Mouse (Mus musculus) lung, adult 2 months (tissue): ENCODE measurements around the gene Smarcd1. TPM values are rescaled to one million over a fixed set of nuclear protein-coding genes. Genes with fewer than 3 reads are reported as not detected.
A peak's percentile ranks its signal among the peaks of the same experiment; 100 is the strongest.
"Not testable (repeated sequence)": the region's sequence is repeated elsewhere in the genome, so short reads cannot be mapped to it uniquely, and the experiment has no call there.

Experiments used
- DNase-seq: peaks from one replicate; pipeline ENCODE4 v3.0.0; 2022
- H3K4me1 ChIP-seq: fragments of 200-500 bp; 2 replicates; pipeline ENCODE4 v1.6.1; 2011; ENCODE audit warnings: low read length; ENCODE audit not compliant: control insufficient read depth, insufficient read depth
- H3K4me3 ChIP-seq: fragments of 200-500 bp; replicated peaks from 2 replicates; pipeline ENCODE3; 2011; ENCODE audit warnings: low read depth, mild to moderate bottlenecking, control low read depth, low read length; ENCODE audit errors: extremely low read depth
- CTCF ChIP-seq: fragments of 200-500 bp; IDR thresholded peaks from 2 replicates; pipeline ENCODE4 v1.5.1; 2011; ENCODE audit warnings: mild to moderate bottlenecking, low read length, control low read depth; ENCODE audit not compliant: insufficient read depth
- POLR2A ChIP-seq: fragments of 200-500 bp; IDR thresholded peaks from 2 replicates; pipeline ENCODE4 v1.6.1; 2011; ENCODE audit warnings: low read depth, mild to moderate bottlenecking, control low read depth, low read length, borderline replicate concordance; ENCODE audit errors: extremely low read depth
- WGBS: fragments of 180-500 bp; shearing (Covaris S2); methylation state at CpG from one replicate; pipeline ENCODE4 v1.1.7; 2018; 5-methylcytosine and 5-hydroxymethylcytosine counted together
- polyA plus RNA-seq: library from polyadenylated mRNA; depleted of rRNA; stranded (reverse); fragments of >200 nt; gene quantifications from 2 replicates; pipeline ENCODE4 v1.2.3, GENCODE M21; 2012

Smarcd1 gene
- polyA plus RNA-seq, 1 experiment, result 38.0 TPM

- 71% methylated on average over 7 of the region's 7 CpGs for WGBS
- TF ChIP-seq POLR2A, result no peak
- TF ChIP-seq CTCF, result no peak
- no peaks in the 10 kb centered on the region for H3K4me1 ChIP-seq
- no peak overlapping the region for H3K4me3 ChIP-seq
- DNase-seq, result no peak
Measured at GRCm38 (mm10) chr15:99679008-99679407, 22.9 kb upstream of the Smarcd1 start.

GRCm38 (mm10) chr15:99682880-99683279 lies 19.0 kb upstream of the Smarcd1 start:
- WGBS, result 91% methylated on average over 7 of the region's 7 CpGs
- Histone ChIP-seq H3K4me3 (no peak overlapping the region), H3K4me1 (no peaks in the 10 kb centered on the region)
- peak; percentile 18; the same call in 1 of the 2 replicates for TF ChIP-seq CTCF
- TF ChIP-seq POLR2A, result no peak
- DNase-seq, result no peak

GRCm38 (mm10) chr15:99684156-99684555 lies 17.8 kb upstream of the Smarcd1 start:
- WGBS, result 93% methylated on average over 5 of the region's 5 CpGs
- no peak overlapping the region for H3K4me3 ChIP-seq
- no peaks in the 10 kb centered on the region for H3K4me1 ChIP-seq
- no peak for DNase-seq
- no peak for TF ChIP-seq CTCF
- TF ChIP-seq POLR2A, result no peak

GRCm38 (mm10) chr15:99688712-99689111 lies 13.2 kb upstream of the Smarcd1 start:
- WGBS, result 6% methylated on average over 4 of the region's 4 CpGs
- peak; percentile 36 for DNase-seq

GRCm38 (mm10) chr15:99690924-99691323 lies 11.0 kb upstream of the Smarcd1 start:
- TF ChIP-seq POLR2A (no peak), CTCF (no peak)
- no peak for DNase-seq
- WGBS, result 31% methylated on average over 4 of the region's 4 CpGs
- H3K4me3 ChIP-seq, result no peak overlapping the region
- no peaks in the 10 kb centered on the region for H3K4me1 ChIP-seq

More at GRCm38 (mm10) chr15:99688712-99689111, 13.2 kb upstream of the Smarcd1 start:
- H3K4me1 ChIP-seq, result no peaks in the 10 kb centered on the region
- TF ChIP-seq CTCF (peak; percentile 96), POLR2A (no peak)
- H3K4me3 ChIP-seq, result no peak overlapping the region

- Histone ChIP-seq H3K4me1 (no peaks in the 10 kb centered on the region), H3K4me3 (no peak overlapping the region)
- TF ChIP-seq CTCF (no peak), POLR2A (no peak)
- WGBS, result 43% methylated on average over 9 of the region's 9 CpGs
- no peak for DNase-seq
Measured at GRCm38 (mm10) chr15:99691976-99692375, 10.0 kb upstream of the Smarcd1 start.

- Histone ChIP-seq H3K4me3 (no peak overlapping the region), H3K4me1 (peaks cover 4% of the 10 kb centered on the region; the same call in 1 of the 2 replicates)
- 33% methylated on average over 2 of the region's 2 CpGs for WGBS
- TF ChIP-seq CTCF (no peak), POLR2A (no peak)
- no peak for DNase-seq
Measured at GRCm38 (mm10) chr15:99697309-99697708, 4.6 kb upstream of the Smarcd1 start.

GRCm38 (mm10) chr15:99698533-99699085 lies 3.3 kb upstream of the Smarcd1 start:
- no peak for DNase-seq
- TF ChIP-seq CTCF (no peak), POLR2A (no peak)
- no peak overlapping the region for H3K4me3 ChIP-seq
- peaks cover 4% of the 10 kb centered on the region; the same call in 1 of the 2 replicates for H3K4me1 ChIP-seq
- WGBS, result 29% methylated on average over 20 of the region's 20 CpGs

GRCm38 (mm10) chr15:99699715-99700114 lies 2.2 kb upstream of the Smarcd1 start:
- H3K4me3 ChIP-seq, result no peak overlapping the region
- no peak for DNase-seq
- 86% methylated on average over 10 of the region's 10 CpGs for WGBS
- H3K4me1 ChIP-seq, result peaks cover 4% of the 10 kb centered on the region; the same call in 1 of the 2 replicates
- no peak for TF ChIP-seq POLR2A
- TF ChIP-seq CTCF, result no peak

- WGBS, result 87% methylated on average over 18 of the region's 18 CpGs
- Histone ChIP-seq H3K4me3 (no peak overlapping the region), H3K4me1 (peaks cover 4% of the 10 kb centered on the region; the same call in 1 of the 2 replicates)
- TF ChIP-seq POLR2A, result no peak
- no peak for TF ChIP-seq CTCF
- DNase-seq, result no peak
Measured at GRCm38 (mm10) chr15:99700219-99701106, 1.5 kb upstream of the Smarcd1 start.

GRCm38 (mm10) chr15:99701640-99701998 lies 310 bp upstream of the Smarcd1 start:
- DNase-seq, H3K4me1 ChIP-seq: not testable (repeated sequence)
- WGBS, result 31% methylated on average over 16 of the region's 16 CpGs
- peak overlapping the region; percentile 56 for H3K4me3 ChIP-seq
